Mouse (Mus musculus) olfactory bulb, adult 2 months (tissue): ENCODE measurements at regions not wholly inside any gene's neighbourhood (a gene's known extent, or its start where the extent isn't known, plus 50 kb on each side); places are given as distances from the start of the nearest gene placed in this dataset.

Experiments used
- CTCF ChIP-seq: fragments of 200-500 bp; IDR thresholded peaks from 2 replicates; pipeline ENCODE4 v1.5.1; 2012; ENCODE audit warnings: low read depth, mild to moderate bottlenecking, low read length, moderate library complexity; ENCODE audit not compliant: insufficient read depth
- POLR2A ChIP-seq: fragments of 200-500 bp; IDR thresholded peaks from 2 replicates; pipeline ENCODE4 v1.6.1; 2012; ENCODE audit warnings: mild to moderate bottlenecking, low read depth, low read length, moderate library complexity; ENCODE audit not compliant: insufficient read depth

DNA sequence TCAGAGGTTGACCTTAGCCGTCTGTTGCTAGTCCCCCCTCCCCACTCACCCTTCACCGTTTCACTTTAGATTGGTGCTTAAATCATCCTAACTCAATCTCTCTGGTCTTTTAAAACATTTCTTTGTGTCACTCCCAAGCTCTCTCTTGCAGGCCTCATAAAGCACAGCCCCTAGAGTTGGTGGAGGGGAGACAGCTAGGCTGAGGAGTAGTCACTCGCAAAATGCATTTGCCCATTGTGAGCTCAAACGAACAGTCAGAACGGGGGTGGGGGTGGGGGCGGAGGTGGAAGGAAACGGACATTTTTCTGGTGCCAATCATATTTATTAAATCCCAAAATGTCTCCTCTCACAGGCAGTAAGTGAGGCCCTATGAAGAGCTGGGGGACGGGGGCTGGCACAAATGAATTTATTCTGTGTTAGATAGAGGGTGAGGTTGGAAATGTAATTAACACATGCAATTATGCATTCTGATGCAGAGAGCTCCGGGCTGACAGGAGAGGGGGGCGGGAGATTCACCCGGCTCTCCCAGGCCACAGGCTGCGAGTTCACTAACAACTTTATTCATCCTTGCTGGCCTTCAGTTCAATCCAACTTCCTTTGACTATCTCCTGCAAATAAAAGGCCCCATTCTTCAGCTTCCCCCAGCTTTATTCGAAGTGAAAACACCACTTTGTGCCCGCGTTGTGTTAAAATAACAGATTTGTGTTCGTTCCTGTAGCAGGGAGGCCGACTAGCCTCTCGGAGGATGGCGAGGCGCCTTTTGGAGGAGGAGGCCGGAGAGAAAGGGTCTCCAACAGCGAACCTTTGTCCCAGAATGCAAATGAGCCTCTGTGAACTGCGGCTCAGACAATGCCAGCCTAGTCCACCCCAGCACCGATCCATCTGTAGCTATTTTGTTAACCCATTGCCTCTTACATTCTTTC is 223.7 kb upstream of the Irx5 start:
- TF ChIP-seq CTCF (no peak), POLR2A (no peak)
